Mouse (Mus musculus) hindbrain, embryonic 11.5 days (tissue): ENCODE data around the gene Trmt2b. TPM values are rescaled to one million over a fixed set of nuclear protein-coding genes. Genes with fewer than 3 reads are reported as not detected.

ENCODE experiments used
- ATAC-seq: fragments of 200-750 bp; cut with Nextera tagmentation; 2 replicates; pipeline ENCODE4 v1.8.0; 2017; ENCODE audit warnings: mild to moderate bottlenecking, moderate TSS enrichment, moderate library complexity; ENCODE audit not compliant: low FRiP score
- DNase-seq: peaks from one replicate; pipeline ENCODE4 v3.0.0-alpha.2; 2015; ENCODE audit warnings: low spot score
- H3K27ac ChIP-seq: fragments of 300-500 bp; sonication (generic); 2 replicates; pipeline ENCODE4 v1.5.1; 2014; ENCODE audit warnings: mild to moderate bottlenecking, low read depth, low read length
- H3K27me3 ChIP-seq: fragments of 300-500 bp; sonication (generic); 2 replicates; pipeline ENCODE4 v1.6.1; 2014; ENCODE audit warnings: mild to moderate bottlenecking, low read length, moderate library complexity, mixed read lengths; ENCODE audit not compliant: control insufficient read depth, insufficient read depth
- H3K36me3 ChIP-seq: fragments of 300-500 bp; sonication (generic); 2 replicates; pipeline ENCODE4 v1.6.1; 2014; ENCODE audit warnings: mild to moderate bottlenecking, low read length, moderate library complexity, mixed read lengths; ENCODE audit not compliant: control insufficient read depth, insufficient read depth
- H3K4me1 ChIP-seq: fragments of 300-500 bp; sonication (generic); replicated peaks from 2 replicates; pipeline ENCODE4 v1.6.1; 2014; ENCODE audit warnings: low read length, mixed read lengths; ENCODE audit not compliant: control insufficient read depth, insufficient read depth
- H3K4me2 ChIP-seq: fragments of 300-500 bp; sonication (generic); replicated peaks from 2 replicates; pipeline ENCODE4 v1.6.1; 2014; ENCODE audit warnings: mild to moderate bottlenecking, low read depth, low read length
- H3K4me3 ChIP-seq: fragments of 300-500 bp; sonication (generic); 2 replicates; pipeline ENCODE4 v1.5.1; 2014; ENCODE audit warnings: low read depth, low read length
- H3K9ac ChIP-seq: fragments of 300-500 bp; sonication (generic); 2 replicates; pipeline ENCODE4 v1.6.1; 2014; ENCODE audit warnings: low read depth, low read length
- H3K9me3 ChIP-seq: fragments of 300-500 bp; sonication (generic); 2 replicates; pipeline ENCODE4 v1.6.1; 2016; ENCODE audit warnings: low read length; ENCODE audit not compliant: control insufficient read depth
- WGBS: fragments of 180-500 bp; shearing (Covaris S2); extraction: QIAGEN DNeasy Blood & Tissue Kit; methylation state at CpG from one replicate; pipeline ENCODE4 v1.1.7; 2014; 5-methylcytosine and 5-hydroxymethylcytosine counted together
- polyA plus RNA-seq: library from polyadenylated mRNA; unstranded; fragments of >200 nt; fragmentation: Nextera tagmentation; extraction: Ambion mirVana; gene quantifications from 2 replicates; pipeline ENCODE4 v1.2.1, GENCODE M21; 2014

Trmt2b gene
- polyA plus RNA-seq, 1 experiment from 2014 or later: 7.6 TPM

- peak overlapping the region; percentile 56; the same call in 1 of the 2 replicates for H3K9ac ChIP-seq
- no peak for DNase-seq
- no peak overlapping the region for H3K27ac ChIP-seq
These were observed 20.0 kb upstream of the Trmt2b start for GRCm38 (mm10) chrX:134296737-134297136.

GRCm38 (mm10) chrX:134296301-134296700 lies 19.5 kb upstream of the Trmt2b start:
- DNase-seq: no peak
- H3K27ac ChIP-seq: no peak overlapping the region
- H3K9me3 ChIP-seq: no peaks in the 10 kb centered on the region
- peak overlapping the region; percentile 37 for H3K4me2 ChIP-seq
- 28% methylated on average over 9 of the region's 9 CpGs for WGBS
- peak overlapping the region; percentile 56; the same call in 1 of the 2 replicates for H3K9ac ChIP-seq
- no peaks in the 10 kb centered on the region; the same call in 1 of the 2 replicates for H3K27me3 ChIP-seq
- H3K4me3 ChIP-seq: peak overlapping the region; percentile 31
- no peaks in the 10 kb centered on the region for H3K36me3 ChIP-seq
- peak; percentile 18; the same call in 1 of the 2 replicates for ATAC-seq
- H3K4me1 ChIP-seq: no peaks in the 10 kb centered on the region

More at GRCm38 (mm10) chrX:134296737-134297136, 20.0 kb upstream of the Trmt2b start:
- Histone ChIP-seq H3K4me1 (no peaks in the 10 kb centered on the region), H3K9me3 (no peaks in the 10 kb centered on the region), H3K4me3 (peak overlapping the region; percentile 31), H3K36me3 (no peaks in the 10 kb centered on the region), H3K4me2 (peak overlapping the region; percentile 37), H3K27me3 (no peaks in the 10 kb centered on the region; the same call in 1 of the 2 replicates)
- peak; percentile 64 for ATAC-seq
- 17% methylated on average over 7 of the region's 7 CpGs for WGBS

- no peaks in the 10 kb centered on the region for H3K9me3 ChIP-seq
- no peak overlapping the region for H3K9ac ChIP-seq
- DNase-seq: no peak
- no peaks in the 10 kb centered on the region for H3K36me3 ChIP-seq
- H3K4me1 ChIP-seq: no peaks in the 10 kb centered on the region
- H3K4me2 ChIP-seq: no peak overlapping the region
- WGBS: 88% methylated on average over 2 of the region's 2 CpGs
- no peak overlapping the region for H3K4me3 ChIP-seq
- H3K27me3 ChIP-seq: peaks cover 2% of the 10 kb centered on the region
- no peak overlapping the region for H3K27ac ChIP-seq
- no peak for ATAC-seq
These were observed 10.5 kb upstream of the Trmt2b start for GRCm38 (mm10) chrX:134287305-134287704.

- ATAC-seq (peak; percentile 75), DNase-seq (peak; percentile 15)
- 39% methylated on average over 4 of the region's 4 CpGs for WGBS
- H3K9ac ChIP-seq: no peak overlapping the region
- H3K4me3 ChIP-seq: no peak overlapping the region
- no peaks in the 10 kb centered on the region for H3K4me1 ChIP-seq
- peaks cover 2% of the 10 kb centered on the region for H3K27me3 ChIP-seq
- H3K9me3 ChIP-seq: no peaks in the 10 kb centered on the region
- H3K36me3 ChIP-seq: no peaks in the 10 kb centered on the region
- no peak overlapping the region for H3K4me2 ChIP-seq
- no peak overlapping the region for H3K27ac ChIP-seq
These were observed 9.0 kb upstream of the Trmt2b start for GRCm38 (mm10) chrX:134285791-134286190.

GRCm38 (mm10) chrX:134285102-134285501 lies 8.3 kb upstream of the Trmt2b start:
- Histone ChIP-seq H3K4me3 (no peak overlapping the region), H3K27me3 (peaks cover 2% of the 10 kb centered on the region), H3K36me3 (no peaks in the 10 kb centered on the region), H3K27ac (no peak overlapping the region), H3K4me2 (no peak overlapping the region), H3K9ac (no peak overlapping the region), H3K4me1 (no peaks in the 10 kb centered on the region), H3K9me3 (no peaks in the 10 kb centered on the region)
- DNase-seq (no peak), ATAC-seq (no peak)
- WGBS: 87% methylated on average over 2 of the region's 2 CpGs

- WGBS: 87% methylated on average over 3 of the region's 3 CpGs
- Histone ChIP-seq H3K27ac (no peak overlapping the region), H3K4me3 (no peak overlapping the region), H3K27me3 (peaks cover 2% of the 10 kb centered on the region), H3K4me1 (no peaks in the 10 kb centered on the region), H3K9ac (no peak overlapping the region), H3K9me3 (no peaks in the 10 kb centered on the region), H3K36me3 (no peaks in the 10 kb centered on the region), H3K4me2 (no peak overlapping the region)
- DNase-seq: no peak
- no peak for ATAC-seq
These were observed 3.7 kb upstream of the Trmt2b start for GRCm38 (mm10) chrX:134280531-134280930.

GRCm38 (mm10) chrX:134275715-134276114 lies 1.1 kb downstream of the Trmt2b start:
- no peak overlapping the region for H3K27ac ChIP-seq
- ATAC-seq (peak; percentile 45; the same call in 1 of the 2 replicates), DNase-seq (peak; percentile 5)
- H3K9ac ChIP-seq: no peak overlapping the region
- no peaks in the 10 kb centered on the region for H3K9me3 ChIP-seq
- H3K4me3 ChIP-seq: no peak overlapping the region
- no peak overlapping the region for H3K4me2 ChIP-seq
- no peaks in the 10 kb centered on the region for H3K4me1 ChIP-seq
- 35% methylated on average over 6 of the region's 6 CpGs for WGBS
- peaks cover 2% of the 10 kb centered on the region; the same call in 1 of the 2 replicates for H3K27me3 ChIP-seq
- H3K36me3 ChIP-seq: no peaks in the 10 kb centered on the region

- H3K4me1 ChIP-seq: no peaks in the 10 kb centered on the region
- H3K9me3 ChIP-seq: no peaks in the 10 kb centered on the region
- H3K4me3 ChIP-seq: no peak overlapping the region
- no peaks in the 10 kb centered on the region for H3K36me3 ChIP-seq
- H3K4me2 ChIP-seq: no peak overlapping the region
- ATAC-seq: no peak
- H3K27me3 ChIP-seq: no peaks in the 10 kb centered on the region
- no peak overlapping the region for H3K27ac ChIP-seq
- WGBS: 75% methylated on average over 11 of the region's 11 CpGs
- no peak for DNase-seq
- H3K9ac ChIP-seq: no peak overlapping the region
These were observed 14.7 kb downstream of the Trmt2b start for GRCm38 (mm10) chrX:134262129-134262528.

- no peaks in the 10 kb centered on the region for H3K36me3 ChIP-seq
- H3K27me3 ChIP-seq: no peaks in the 10 kb centered on the region
- H3K4me3 ChIP-seq: no peak overlapping the region
- no peak overlapping the region for H3K9ac ChIP-seq
- no peaks in the 10 kb centered on the region for H3K9me3 ChIP-seq
- WGBS: 51% methylated on average over 5 of the region's 5 CpGs
- H3K4me2 ChIP-seq: no peak overlapping the region
- no peaks in the 10 kb centered on the region for H3K4me1 ChIP-seq
- H3K27ac ChIP-seq: no peak overlapping the region
- ATAC-seq: no peak
- no peak for DNase-seq
These were observed 15.6 kb downstream of the Trmt2b start for GRCm38 (mm10) chrX:134261191-134261590.
